Mouse (Mus musculus) midbrain, embryonic 15.5 days (tissue): ENCODE measurements around the gene Setd2. TPM values are rescaled to one million over a fixed set of nuclear protein-coding genes. Genes with fewer than 3 reads are reported as not detected.

ENCODE experiments used
- ATAC-seq: fragments of 200-750 bp; cut with Nextera tagmentation; replicated peaks from 2 replicates; pipeline ENCODE4 v1.8.0; 2017; ENCODE audit warnings: moderate TSS enrichment
- H3K27ac ChIP-seq: fragments of 300-500 bp; sonication (generic); 2 replicates; pipeline ENCODE4 v1.5.1; 2015; ENCODE audit warnings: mild to moderate bottlenecking, inconsistent platforms
- H3K27me3 ChIP-seq: fragments of 300-500 bp; sonication (generic); replicated peaks from 2 replicates; pipeline ENCODE4 v1.6.1; 2015; ENCODE audit warnings: inconsistent platforms
- H3K36me3 ChIP-seq: fragments of 300-500 bp; sonication (generic); replicated peaks from 2 replicates; pipeline ENCODE4 v1.6.1; 2015; ENCODE audit warnings: inconsistent platforms
- H3K4me1 ChIP-seq: fragments of 300-500 bp; sonication (generic); 2 replicates; pipeline ENCODE4 v1.6.1; 2015; ENCODE audit warnings: inconsistent platforms
- H3K4me2 ChIP-seq: fragments of 300-500 bp; sonication (generic); 2 replicates; pipeline ENCODE4 v1.6.1; 2015; ENCODE audit warnings: inconsistent platforms, mild to moderate bottlenecking, moderate library complexity
- H3K4me3 ChIP-seq: fragments of 300-500 bp; sonication (generic); 2 replicates; pipeline ENCODE4 v1.5.1; 2015; ENCODE audit warnings: mild to moderate bottlenecking, inconsistent platforms
- H3K9ac ChIP-seq: fragments of 300-500 bp; sonication (generic); 2 replicates; pipeline ENCODE4 v1.6.1; 2015; ENCODE audit warnings: mild to moderate bottlenecking, inconsistent platforms
- H3K9me3 ChIP-seq: fragments of 300-500 bp; sonication (generic); 2 replicates; pipeline ENCODE4 v1.6.1; 2016; ENCODE audit warnings: inconsistent platforms
- WGBS: fragments of 180-500 bp; shearing (Covaris S2); methylation state at CpG from one replicate; pipeline ENCODE4 v1.1.7; 2015; ENCODE audit warnings: mixed read lengths; 5-methylcytosine and 5-hydroxymethylcytosine counted together
- polyA plus RNA-seq: library from polyadenylated mRNA; unstranded; fragments of >200 nt; fragmentation: Nextera tagmentation; extraction: Ambion mirVana; gene quantifications from 2 replicates; pipeline ENCODE4 v1.2.1, GENCODE M21; 2015

The Setd2 gene
- polyA plus RNA-seq = 36.3 and 37.4 TPM in 2 replicates

GRCm38 (mm10) chr9:110532538-110533291 is at the start of gene Setd2:
Setd2 (plus strand) TSS chr9:110532597.
- 0% methylated on average over 89 of the region's 109 CpGs for WGBS
- H3K27ac ChIP-seq = peak within 1 kb of the TSS; percentile 99
- ATAC-seq = peak; percentile 70

GRCm38 (mm10) chr9:110488841-110489240 is 43.6 kb upstream of the Setd2 start:
- H3K27me3 ChIP-seq = no peaks in the 10 kb centered on the region
- peaks cover 5% of the 10 kb centered on the region; the same call in 1 of the 2 replicates for H3K9me3 ChIP-seq
- no peak overlapping the region for H3K27ac ChIP-seq
- H3K36me3 ChIP-seq = no peaks in the 10 kb centered on the region
- no peak for ATAC-seq
- WGBS = 22% methylated on average over 4 of the region's 4 CpGs
- no peak overlapping the region for H3K4me3 ChIP-seq
- no peak overlapping the region for H3K4me2 ChIP-seq
- no peak overlapping the region for H3K9ac ChIP-seq
- no peaks in the 10 kb centered on the region for H3K4me1 ChIP-seq

More at GRCm38 (mm10) chr9:110532538-110533291, at the start of gene Setd2:
- Histone ChIP-seq H3K9ac (peak within 1 kb of the TSS; percentile 100), H3K4me1 (peaks cover 36% of the 10 kb centered on the region), H3K9me3 (no peaks in the 10 kb centered on the region), H3K4me2 (peak within 1 kb of the TSS; percentile 74), H3K27me3 (no peaks in the 10 kb centered on the region), H3K36me3 (no peaks in the 10 kb centered on the region), H3K4me3 (peak within 1 kb of the TSS; percentile 99)

GRCm38 (mm10) chr9:110490913-110491312 is 41.5 kb upstream of the Setd2 start:
- H3K36me3 ChIP-seq = no peaks in the 10 kb centered on the region
- H3K4me1 ChIP-seq = no peaks in the 10 kb centered on the region
- no peak overlapping the region for H3K27ac ChIP-seq
- no peaks in the 10 kb centered on the region for H3K27me3 ChIP-seq
- H3K9ac ChIP-seq = no peak overlapping the region
- H3K4me3 ChIP-seq = no peak overlapping the region
- H3K9me3 ChIP-seq = peaks cover 5% of the 10 kb centered on the region; the same call in 1 of the 2 replicates
- H3K4me2 ChIP-seq = no peak overlapping the region
- WGBS = 64% methylated on average over 5 of the region's 5 CpGs
- no peak for ATAC-seq

GRCm38 (mm10) chr9:110525737-110526136 is 6.7 kb upstream of the Setd2 start:
- Histone ChIP-seq H3K27ac (no peak overlapping the region), H3K36me3 (no peaks in the 10 kb centered on the region), H3K4me2 (no peak overlapping the region), H3K4me1 (0 out of 2 replicates have a peak, but pooled peaks cover 1% of the 10 kb centered on the region), H3K9ac (no peak overlapping the region), H3K9me3 (no peaks in the 10 kb centered on the region), H3K27me3 (no peaks in the 10 kb centered on the region), H3K4me3 (no peak overlapping the region)
- 63% methylated on average over 2 of the region's 2 CpGs for WGBS
- no peak for ATAC-seq

- no peak for ATAC-seq
- no peaks in the 10 kb centered on the region for H3K27me3 ChIP-seq
- no peak overlapping the region for H3K4me3 ChIP-seq
- H3K9me3 ChIP-seq = no peaks in the 10 kb centered on the region
- no peak overlapping the region for H3K4me2 ChIP-seq
- no peaks in the 10 kb centered on the region for H3K36me3 ChIP-seq
- WGBS = 44% methylated on average over 9 of the region's 9 CpGs
- peaks cover 15% of the 10 kb centered on the region for H3K4me1 ChIP-seq
- no peak overlapping the region for H3K9ac ChIP-seq
- no peak overlapping the region for H3K27ac ChIP-seq
Observed at GRCm38 (mm10) chr9:110529002-110529737, 3.2 kb upstream of the Setd2 start.

- Histone ChIP-seq H3K27me3 (no peaks in the 10 kb centered on the region), H3K27ac (no peak overlapping the region), H3K4me1 (peaks cover 30% of the 10 kb centered on the region), H3K9me3 (no peaks in the 10 kb centered on the region), H3K4me2 (no peak overlapping the region; the same call in 1 of the 2 replicates), H3K4me3 (no peak overlapping the region), H3K9ac (no peak overlapping the region), H3K36me3 (no peaks in the 10 kb centered on the region)
- 71% methylated on average over 3 of the region's 3 CpGs for WGBS
- no peak for ATAC-seq
Observed at GRCm38 (mm10) chr9:110530650-110531049, 1.7 kb upstream of the Setd2 start.

GRCm38 (mm10) chr9:110531151-110531791 is 1.1 kb upstream of the Setd2 start:
- Histone ChIP-seq H3K4me2 (peak overlapping the region; percentile 74), H3K9me3 (no peaks in the 10 kb centered on the region), H3K4me3 (peak overlapping the region; percentile 99), H3K27me3 (no peaks in the 10 kb centered on the region), H3K4me1 (peaks cover 35% of the 10 kb centered on the region), H3K9ac (peak overlapping the region; percentile 16), H3K27ac (peak overlapping the region; percentile 99; the same call in 1 of the 2 replicates), H3K36me3 (no peaks in the 10 kb centered on the region)
- 27% methylated on average over 6 of the region's 6 CpGs for WGBS
- no peak for ATAC-seq

GRCm38 (mm10) chr9:110531914-110532489 is 395 bp upstream of the Setd2 start:
- WGBS = under 1% methylated on average over 45 of the region's 53 CpGs
- Histone ChIP-seq H3K4me1 (peaks cover 36% of the 10 kb centered on the region), H3K9ac (peak overlapping the region; percentile 100), H3K27me3 (no peaks in the 10 kb centered on the region), H3K36me3 (no peaks in the 10 kb centered on the region), H3K4me2 (peak overlapping the region; percentile 74), H3K9me3 (no peaks in the 10 kb centered on the region), H3K4me3 (peak overlapping the region; percentile 99), H3K27ac (peak overlapping the region; percentile 99)
- peak; percentile 100 for ATAC-seq

GRCm38 (mm10) chr9:110533645-110534044 is 1.2 kb downstream of the Setd2 start:
- peak overlapping the region; percentile 99; the same call in 1 of the 2 replicates for H3K27ac ChIP-seq

GRCm38 (mm10) chr9:110535114-110535513 is 2.7 kb downstream of the Setd2 start:
- 73% methylated on average over 2 of the region's 2 CpGs for WGBS

More at GRCm38 (mm10) chr9:110533645-110534044, 1.2 kb downstream of the Setd2 start:
- peak overlapping the region; percentile 99 for H3K4me3 ChIP-seq
- WGBS = 34% methylated on average over 5 of the region's 5 CpGs
- no peaks in the 10 kb centered on the region for H3K36me3 ChIP-seq
- no peaks in the 10 kb centered on the region for H3K27me3 ChIP-seq
- peak overlapping the region; percentile 100 for H3K9ac ChIP-seq
- ATAC-seq = no peak
- peaks cover 36% of the 10 kb centered on the region for H3K4me1 ChIP-seq
- peak overlapping the region; percentile 74 for H3K4me2 ChIP-seq
- H3K9me3 ChIP-seq = no peaks in the 10 kb centered on the region

GRCm38 (mm10) chr9:110536636-110537035 is 4.2 kb downstream of the Setd2 start:
- peaks cover 33% of the 10 kb centered on the region for H3K4me1 ChIP-seq
- no peak overlapping the region for H3K4me3 ChIP-seq
- H3K9ac ChIP-seq = no peak overlapping the region
- 85% methylated on average over 2 of the region's 2 CpGs for WGBS
- H3K36me3 ChIP-seq = no peaks in the 10 kb centered on the region
- no peak overlapping the region for H3K27ac ChIP-seq
- no peaks in the 10 kb centered on the region for H3K9me3 ChIP-seq
- no peak overlapping the region for H3K4me2 ChIP-seq
- ATAC-seq = no peak
- no peaks in the 10 kb centered on the region for H3K27me3 ChIP-seq

More at GRCm38 (mm10) chr9:110535114-110535513, 2.7 kb downstream of the Setd2 start:
- no peak for ATAC-seq
- no peaks in the 10 kb centered on the region for H3K27me3 ChIP-seq
- H3K4me1 ChIP-seq = peaks cover 36% of the 10 kb centered on the region
- H3K4me3 ChIP-seq = peak overlapping the region; percentile 99; the same call in 1 of the 2 replicates
- H3K9ac ChIP-seq = no peak overlapping the region
- H3K4me2 ChIP-seq = peak overlapping the region; percentile 74
- H3K36me3 ChIP-seq = no peaks in the 10 kb centered on the region
- no peaks in the 10 kb centered on the region for H3K9me3 ChIP-seq
- H3K27ac ChIP-seq = no peak overlapping the region

- Histone ChIP-seq H3K36me3 (no peaks in the 10 kb centered on the region), H3K9ac (no peak overlapping the region), H3K27ac (no peak overlapping the region), H3K4me3 (no peak overlapping the region), H3K4me1 (peaks cover 32% of the 10 kb centered on the region), H3K9me3 (no peaks in the 10 kb centered on the region), H3K27me3 (no peaks in the 10 kb centered on the region), H3K4me2 (no peak overlapping the region)
- no peak for ATAC-seq
Observed at GRCm38 (mm10) chr9:110538511-110538910, 6.1 kb downstream of the Setd2 start.
